Mouse (Mus musculus): ENCODE data around the gene 3110082I17Rik. TPM values are rescaled to one million over a fixed set of nuclear protein-coding genes. Genes with fewer than 3 reads are reported as not detected.

3110082I17Rik gene
- polyA plus RNA-seq, 1 experiment from 2014 or later: 26.2 TPM

DNA sequence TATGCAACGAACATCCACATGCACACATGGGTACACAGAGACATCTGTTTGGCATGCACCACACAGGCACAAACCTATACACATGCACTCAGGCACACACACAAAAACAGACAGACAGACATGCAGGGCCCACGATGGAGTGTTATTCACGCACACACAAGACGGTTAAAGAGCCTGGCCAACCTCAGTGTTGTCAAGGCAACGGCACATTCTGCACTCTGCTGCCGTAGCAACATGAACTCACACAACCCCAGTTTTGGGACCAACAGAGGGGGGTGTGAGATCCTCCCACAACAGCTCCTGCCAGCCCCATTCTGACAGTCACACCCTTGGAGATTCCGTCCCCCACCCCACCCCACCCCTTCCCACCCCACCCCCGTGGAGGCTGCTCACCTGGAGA, 25.4 kb downstream of the 3110082I17Rik start:
- DNase-seq (no peak), ATAC-seq (ENCODE audit: low read depth) (no peak)
- Histone ChIP-seq H3K36me3 (no peaks in the 10 kb centered on the region), H3K4me3 (replicated peaks) (no peak overlapping the region), H3K4me1 (replicated peaks) (peaks cover 11% of the 10 kb centered on the region; the same call in 1 of the 2 replicates), H3K27ac (no peak overlapping the region), H3K27me3 (no peaks in the 10 kb centered on the region), H3K4me2 (no peak overlapping the region), H3K9me3 (replicated peaks) (no peaks in the 10 kb centered on the region), H3K9ac (no peak overlapping the region)
- WGBS (ENCODE audit: insufficient replicate concordance): 73% methylated on average over 8 of the region's 8 CpGs

DNA sequence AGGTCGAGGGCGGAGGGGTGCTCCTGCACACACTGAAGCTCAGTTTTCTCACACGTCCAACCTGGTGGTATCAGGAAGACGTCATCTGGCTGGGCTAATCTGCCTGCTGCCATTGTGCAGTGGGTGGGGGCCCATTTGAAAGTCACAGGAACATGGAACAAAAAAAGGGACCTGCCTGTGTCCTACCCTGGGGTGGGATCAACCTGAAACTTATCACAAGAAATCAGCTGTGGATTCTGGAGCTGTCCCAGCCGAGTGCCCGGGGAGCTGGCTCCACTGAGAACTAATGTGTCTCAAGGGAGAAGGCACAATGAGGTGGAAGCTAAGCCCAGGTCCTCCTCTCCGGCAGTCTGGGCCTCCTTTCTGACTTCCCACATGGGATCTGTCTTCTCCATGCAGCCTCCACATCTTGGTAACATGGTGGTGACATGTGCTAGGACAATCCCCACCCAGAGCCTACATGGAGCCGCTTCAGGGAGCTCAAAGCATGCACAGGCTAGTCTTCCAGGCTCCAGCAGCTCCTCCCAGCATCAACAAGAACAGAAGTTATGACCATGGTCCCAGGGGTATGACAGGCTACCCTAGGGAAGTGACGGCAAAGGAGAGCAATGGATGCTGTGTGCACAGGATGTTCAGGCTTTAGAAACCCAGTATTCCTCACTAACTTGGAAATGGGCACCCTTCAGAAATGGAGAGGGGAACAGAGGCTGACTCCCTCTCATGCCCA, 26.3 kb downstream of the 3110082I17Rik start:
- Histone ChIP-seq H3K27ac (no peak overlapping the region), H3K4me1 (replicated peaks) (peaks cover 11% of the 10 kb centered on the region), H3K4me3 (replicated peaks) (no peak overlapping the region), H3K27me3 (no peaks in the 10 kb centered on the region), H3K9me3 (replicated peaks) (no peaks in the 10 kb centered on the region), H3K36me3 (no peaks in the 10 kb centered on the region), H3K4me2 (no peak overlapping the region), H3K9ac (no peak overlapping the region)
- ATAC-seq (ENCODE audit: low read depth) (no peak), DNase-seq (no peak)
- WGBS (ENCODE audit: insufficient replicate concordance): 61% methylated on average over 9 of the region's 9 CpGs

DNA sequence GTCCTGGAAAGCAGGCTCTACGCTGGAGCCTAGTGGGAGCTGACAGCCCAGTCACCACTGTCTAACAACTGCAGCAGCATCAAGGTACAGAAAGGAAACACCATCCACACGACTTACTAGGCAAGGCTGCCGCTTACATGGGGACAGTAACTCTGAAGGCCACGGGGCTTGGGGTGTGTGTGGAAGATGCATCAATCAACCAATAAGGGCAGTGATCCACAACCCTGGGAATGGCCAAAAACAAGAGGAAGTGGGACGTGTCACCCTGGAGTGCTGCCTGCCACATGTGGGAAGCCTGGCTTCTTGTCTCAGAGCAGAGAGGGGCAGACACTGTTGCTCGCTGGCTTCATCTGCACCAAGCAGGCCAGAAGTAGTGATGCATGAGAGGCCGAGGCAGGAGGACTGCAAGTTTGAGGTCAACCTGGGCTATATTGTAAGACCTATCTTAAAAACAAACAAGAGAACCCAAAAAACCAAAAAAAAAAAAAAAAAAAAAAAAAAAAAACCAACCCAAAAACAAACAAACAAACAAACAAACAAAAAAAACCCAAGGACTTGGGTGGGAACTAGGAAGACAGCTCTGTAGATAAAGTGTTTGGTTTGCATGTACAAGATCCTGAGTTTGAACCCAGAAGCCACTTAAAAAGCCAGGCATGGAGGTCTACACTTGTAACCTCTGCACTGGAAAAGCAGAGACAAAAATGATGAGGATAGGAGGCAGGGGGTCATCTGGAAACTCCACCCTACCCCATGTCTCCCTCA, 27.4 kb downstream of the 3110082I17Rik start:
- no peak for DNase-seq
- Histone ChIP-seq H3K4me2 (no peak overlapping the region), H3K4me1 (replicated peaks) (peaks cover 11% of the 10 kb centered on the region), H3K27me3 (no peaks in the 10 kb centered on the region), H3K36me3 (no peaks in the 10 kb centered on the region), H3K9ac (no peak overlapping the region), H3K4me3 (replicated peaks) (no peak overlapping the region), H3K27ac (no peak overlapping the region), H3K9me3 (replicated peaks) (no peaks in the 10 kb centered on the region)
- no peak for ATAC-seq (ENCODE audit: low read depth)
- 69% methylated on average over 7 of the region's 7 CpGs for WGBS (ENCODE audit: insufficient replicate concordance)

GRCm38 (mm10) chr5:139432333-139432732, 28.0 kb downstream of the 3110082I17Rik start:
- H3K4me3 ChIP-seq (replicated peaks): no peak overlapping the region
- WGBS (ENCODE audit: insufficient replicate concordance): 78% methylated on average over 6 of the region's 6 CpGs
- no peaks in the 10 kb centered on the region for H3K9me3 ChIP-seq (replicated peaks)
- ATAC-seq (ENCODE audit: low read depth) (no peak), DNase-seq (no peak)
- H3K27ac ChIP-seq: no peak overlapping the region
- peaks cover 13% of the 10 kb centered on the region for H3K4me1 ChIP-seq (replicated peaks)
- H3K36me3 ChIP-seq: no peaks in the 10 kb centered on the region
- H3K27me3 ChIP-seq: no peaks in the 10 kb centered on the region
- H3K4me2 ChIP-seq: no peak overlapping the region
- H3K9ac ChIP-seq: no peak overlapping the region

- DNase-seq: no peak
- Histone ChIP-seq H3K4me2 (no peak overlapping the region), H3K27ac (no peak overlapping the region), H3K9ac (no peak overlapping the region), H3K4me3 (replicated peaks) (no peak overlapping the region), H3K36me3 (no peaks in the 10 kb centered on the region), H3K27me3 (no peaks in the 10 kb centered on the region), H3K4me1 (replicated peaks) (peaks cover 17% of the 10 kb centered on the region), H3K9me3 (replicated peaks) (no peaks in the 10 kb centered on the region)
- WGBS (ENCODE audit: insufficient replicate concordance): 55% methylated on average over 12 of the region's 12 CpGs
- ATAC-seq (ENCODE audit: low read depth): no peak
Observed at GRCm38 (mm10) chr5:139429818-139430341, 30.4 kb downstream of the 3110082I17Rik start.

- H3K9ac ChIP-seq: no peak overlapping the region
- DNase-seq (no peak), ATAC-seq (ENCODE audit: low read depth) (no peak)
- WGBS (ENCODE audit: insufficient replicate concordance): 68% methylated on average over 9 of the region's 9 CpGs
- H3K27ac ChIP-seq: no peak overlapping the region
- H3K9me3 ChIP-seq (replicated peaks): no peaks in the 10 kb centered on the region
- H3K27me3 ChIP-seq: no peaks in the 10 kb centered on the region
- H3K4me1 ChIP-seq (replicated peaks): peaks cover 10% of the 10 kb centered on the region
- H3K36me3 ChIP-seq: no peaks in the 10 kb centered on the region
- H3K4me2 ChIP-seq: no peak overlapping the region
- H3K4me3 ChIP-seq (replicated peaks): no peak overlapping the region
Observed at GRCm38 (mm10) chr5:139427989-139428388, 32.3 kb downstream of the 3110082I17Rik start.

DNA sequence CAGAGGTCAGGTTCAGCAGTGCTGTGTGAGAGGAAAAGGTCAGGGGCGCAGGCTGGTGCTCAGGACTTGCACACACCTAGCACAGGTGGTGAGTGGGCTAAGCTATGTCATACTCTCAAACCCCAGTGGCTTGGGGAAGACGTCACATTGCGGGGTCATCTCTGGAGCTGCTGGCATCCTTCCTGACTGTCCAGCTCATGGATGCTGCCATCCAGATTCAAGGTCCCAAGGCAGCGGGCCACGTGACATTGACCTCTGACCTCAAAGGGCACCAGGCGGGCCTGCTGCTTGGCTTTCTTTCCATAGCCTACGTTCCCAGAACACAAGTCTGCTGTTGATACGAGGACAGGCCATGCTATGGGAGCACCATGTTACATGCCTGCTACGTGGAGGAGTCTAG, 33.3 kb downstream of the 3110082I17Rik start:
- Histone ChIP-seq H3K9me3 (replicated peaks) (no peaks in the 10 kb centered on the region), H3K27me3 (no peaks in the 10 kb centered on the region), H3K4me2 (no peak overlapping the region), H3K36me3 (no peaks in the 10 kb centered on the region), H3K27ac (no peak overlapping the region), H3K4me3 (replicated peaks) (no peak overlapping the region), H3K9ac (no peak overlapping the region), H3K4me1 (replicated peaks) (peaks cover 10% of the 10 kb centered on the region)
- no peak for DNase-seq
- no peak for ATAC-seq (ENCODE audit: low read depth)
- 78% methylated on average over 9 of the region's 9 CpGs for WGBS (ENCODE audit: insufficient replicate concordance)

- Histone ChIP-seq H3K27ac (no peak overlapping the region), H3K27me3 (no peaks in the 10 kb centered on the region), H3K9me3 (replicated peaks) (no peaks in the 10 kb centered on the region), H3K4me1 (replicated peaks) (peaks cover 8% of the 10 kb centered on the region), H3K9ac (no peak overlapping the region), H3K4me3 (replicated peaks) (no peak overlapping the region), H3K36me3 (no peaks in the 10 kb centered on the region), H3K4me2 (no peak overlapping the region)
- DNase-seq: no peak
- ATAC-seq (ENCODE audit: low read depth): no peak
- WGBS (ENCODE audit: insufficient replicate concordance): 80% methylated on average over 9 of the region's 9 CpGs
Observed at GRCm38 (mm10) chr5:139425198-139425597, 35.1 kb downstream of the 3110082I17Rik start.

- Histone ChIP-seq H3K4me3 (replicated peaks) (no peak within 1 kb of the TSS), H3K4me2 (no peak within 1 kb of the TSS), H3K9ac (no peak within 1 kb of the TSS), H3K4me1 (replicated peaks) (0 out of 2 replicates have a peak, but pooled peaks cover 5% of the 10 kb centered on the region), H3K27ac (no peak within 1 kb of the TSS), H3K9me3 (replicated peaks) (no peaks in the 10 kb centered on the region), H3K27me3 (no peaks in the 10 kb centered on the region), H3K36me3 (no peaks in the 10 kb centered on the region)
- ATAC-seq (ENCODE audit: low read depth) (no peak), DNase-seq (no peak)
- 73% methylated on average over 21 of the region's 21 CpGs for WGBS (ENCODE audit: insufficient replicate concordance)
Observed at GRCm38 (mm10) chr5:139423026-139423865, 37.1 kb downstream of the 3110082I17Rik start, which contains the start of gene Gper1. Gene Gper1 (plus strand): TSS chr5:139423151.

DNA sequence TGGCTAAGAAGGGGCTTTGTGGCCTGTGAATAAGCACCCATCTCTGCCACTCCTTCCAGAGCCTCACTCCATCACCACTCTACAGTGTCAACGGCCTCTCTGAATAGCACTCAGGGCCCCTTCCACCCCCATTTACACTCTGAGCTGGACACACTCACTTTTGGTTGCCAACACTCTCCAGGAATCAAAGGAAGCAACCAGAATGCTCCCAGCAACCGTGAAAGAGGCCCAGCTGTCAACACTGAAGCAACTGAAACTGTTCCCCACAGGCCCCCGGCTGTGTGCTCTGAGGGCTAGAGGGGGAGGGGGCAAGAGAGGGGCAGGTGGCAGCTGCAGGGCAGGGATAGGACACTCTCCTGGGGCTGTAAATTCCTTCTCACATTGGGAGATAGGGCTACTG, 41.7 kb downstream of the 3110082I17Rik start:
- no peak for ATAC-seq (ENCODE audit: low read depth)

DNA sequence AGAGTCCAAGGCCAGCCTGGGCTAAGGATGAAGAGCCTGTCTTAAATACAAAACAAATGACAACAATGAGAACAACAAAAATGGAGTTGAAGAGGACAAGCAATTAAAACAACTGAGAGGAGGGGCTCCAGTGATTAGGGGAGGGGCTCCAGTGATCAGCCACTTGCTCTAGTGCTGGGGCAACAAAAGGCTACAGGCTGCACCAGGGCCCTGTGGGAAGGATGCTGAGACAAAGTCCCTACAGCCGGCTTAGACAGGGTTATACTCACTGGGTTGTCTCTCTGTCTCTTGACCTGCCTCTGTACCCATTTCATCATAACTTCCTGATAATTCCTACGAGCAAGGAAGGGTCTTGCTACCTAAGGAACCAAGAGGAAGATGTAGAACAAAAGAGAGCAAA, 42.2 kb downstream of the 3110082I17Rik start:
- Histone ChIP-seq H3K4me1 (replicated peaks) (no peaks in the 10 kb centered on the region), H3K4me3 (replicated peaks) (no peak overlapping the region), H3K36me3 (peaks cover 15% of the 10 kb centered on the region; the same call in 1 of the 2 replicates), H3K9me3 (replicated peaks) (no peaks in the 10 kb centered on the region), H3K27ac (no peak overlapping the region), H3K27me3 (no peaks in the 10 kb centered on the region), H3K9ac (no peak overlapping the region), H3K4me2 (no peak overlapping the region)
- WGBS (ENCODE audit: insufficient replicate concordance): 51% methylated on average over 2 of the region's 2 CpGs
- ATAC-seq (ENCODE audit: low read depth) (no peak), DNase-seq (no peak)

More for the DNA sequence above, 41.7 kb downstream of the 3110082I17Rik start:
- WGBS (ENCODE audit: insufficient replicate concordance): 44% methylated on average over 3 of the region's 3 CpGs
- H3K36me3 ChIP-seq: peaks cover 15% of the 10 kb centered on the region; the same call in 1 of the 2 replicates
- no peaks in the 10 kb centered on the region for H3K9me3 ChIP-seq (replicated peaks)
- no peak for DNase-seq
- H3K4me3 ChIP-seq (replicated peaks): no peak overlapping the region
- H3K27ac ChIP-seq: no peak overlapping the region
- H3K27me3 ChIP-seq: no peaks in the 10 kb centered on the region
- no peaks in the 10 kb centered on the region for H3K4me1 ChIP-seq (replicated peaks)
- H3K9ac ChIP-seq: no peak overlapping the region
- H3K4me2 ChIP-seq: no peak overlapping the region

Measured in liver, embryonic 13.5 days (tissue).